8 mouse cellular contexts compared by ENCODE assay signal in genomic region chr16:11908461-11909014, GRCm38 (mm10). TPM values are rescaled to one million over a fixed set of nuclear protein-coding genes. Genes with fewer than 3 reads are reported as not detected.
DNase-seq lines count a peak whose midpoint lies in the region; ATAC-seq and TF ChIP-seq lines count a peak whose summit lies in the region.

No protein-coding gene starts in this region.

- peaks cover 13% of the 10 kb centered on the region for H3K4me1 ChIP-seq in heart, embryonic 13.5 days
- H3K4me1 ChIP-seq in ES-Bruce4 (ENCODE audit: control insufficient read depth, insufficient read depth, low read length) = no peaks in the 10 kb centered on the region
- H3K4me1 ChIP-seq in cortical plate, adult 2 months (ENCODE audit: control insufficient read depth, insufficient read depth, low read length) = peaks cover 4% of the 10 kb centered on the region; the same call in 1 of the 2 replicates
- H3K4me1 ChIP-seq in hindbrain, embryonic 15.5 days (replicated peaks) = peaks cover 13% of the 10 kb centered on the region
- peaks cover 54% of the 10 kb centered on the region for H3K4me1 ChIP-seq in megakaryocyte, embryonic 14.5 days

- H3K27me3 ChIP-seq in heart, embryonic 13.5 days (replicated peaks) = 0 out of 2 replicates have a peak, but pooled peaks cover 4% of the 10 kb centered on the region
- H3K27me3 ChIP-seq in ES-Bruce4 (ENCODE audit: control insufficient read depth, insufficient read depth, low read length, poor library complexity, severe bottlenecking) = no peaks in the 10 kb centered on the region
- H3K27me3 ChIP-seq in hindbrain, embryonic 15.5 days = no peaks in the 10 kb centered on the region
- peaks cover 3% of the 10 kb centered on the region for H3K27me3 ChIP-seq in megakaryocyte, embryonic 14.5 days (replicated peaks)

- H3K4me2 ChIP-seq in heart, embryonic 13.5 days = peak overlapping the region; percentile 77
- peak overlapping the region; percentile 65 for H3K4me2 ChIP-seq in hindbrain, embryonic 15.5 days

- peak overlapping the region; percentile 70 for H3K4me3 ChIP-seq in heart, embryonic 13.5 days
- H3K4me3 ChIP-seq in ES-Bruce4 (ENCODE audit: low read depth, low read length) = peak overlapping the region; percentile 70
- peak overlapping the region; percentile 54 for H3K4me3 ChIP-seq in cortical plate, adult 2 months (ENCODE audit: insufficient read depth, low read length)
- peak overlapping the region; percentile 46 for H3K4me3 ChIP-seq in hindbrain, embryonic 15.5 days
- H3K4me3 ChIP-seq in megakaryocyte, embryonic 14.5 days (replicated peaks) = peak overlapping the region; percentile 96

- peak overlapping the region; percentile 90 for H3K27ac ChIP-seq in heart, embryonic 13.5 days (replicated peaks)
- H3K27ac ChIP-seq in ES-Bruce4 (ENCODE audit: insufficient read depth, low read length) = 0 out of 2 replicates have a peak overlapping the region, but pooled peaks have one; percentile 2
- peak overlapping the region; percentile 93 for H3K27ac ChIP-seq in cortical plate, adult 2 months (ENCODE audit: insufficient read depth, low read length)
- peak overlapping the region; percentile 81 for H3K27ac ChIP-seq in hindbrain, embryonic 15.5 days (replicated peaks)

- ATAC-seq in heart, embryonic 13.5 days (ENCODE audit: extremely low read depth, insufficient number of reproducible peaks, low FRiP score, low TSS enrichment) = peak; percentile 19; the same call in 1 of the 2 replicates
- ATAC-seq in hindbrain, embryonic 15.5 days (ENCODE audit: low FRiP score, low read depth) = peak; percentile 65

- no peak for TF ChIP-seq EP300 in ES-Bruce4 (IDR thresholded peaks at IDR 0.05; ENCODE audit: insufficient read depth, low read depth, low read length)

- no peak for TF ChIP-seq POLR2A in ES-Bruce4 (IDR thresholded peaks at IDR 0.05; ENCODE audit: insufficient read depth, low read length)
- TF ChIP-seq POLR2A in cortical plate, adult 2 months (IDR thresholded peaks at IDR 0.05; ENCODE audit: extremely low read depth, insufficient read depth, low read length) = no peak

- no peak for TF ChIP-seq CTCF in ES-Bruce4 (IDR thresholded peaks at IDR 0.05; ENCODE audit: low read depth, low read length)
- no peak for TF ChIP-seq CTCF in cortical plate, adult 2 months (IDR thresholded peaks at IDR 0.05; ENCODE audit: extremely low read depth, insufficient read depth, low read length)

- WGBS in heart, embryonic 13.5 days = 18% methylated on average over 11 of the region's 11 CpGs
- 21% methylated on average over 11 of the region's 11 CpGs for whole genome bisulfite sequencing in hindbrain, embryonic 15.5 days

- H3K36me3 ChIP-seq in heart, embryonic 13.5 days = no peaks in the 10 kb centered on the region
- H3K36me3 ChIP-seq in ES-Bruce4 (ENCODE audit: control insufficient read depth, insufficient read depth, low read length, poor library complexity, severe bottlenecking) = no peaks in the 10 kb centered on the region
- H3K36me3 ChIP-seq in hindbrain, embryonic 15.5 days = no peaks in the 10 kb centered on the region
- H3K36me3 ChIP-seq in megakaryocyte, embryonic 14.5 days (replicated peaks; ENCODE audit: low read length) = peaks cover 35% of the 10 kb centered on the region

- peak overlapping the region; percentile 87 for H3K9ac ChIP-seq in heart, embryonic 13.5 days
- H3K9ac ChIP-seq in ES-Bruce4 (ENCODE audit: low read depth, poor library complexity, severe bottlenecking) = peak overlapping the region; percentile 52
- H3K9ac ChIP-seq in hindbrain, embryonic 15.5 days = peak overlapping the region; percentile 51

- no peaks in the 10 kb centered on the region for H3K9me3 ChIP-seq in heart, embryonic 13.5 days
- no peaks in the 10 kb centered on the region for H3K9me3 ChIP-seq in ES-Bruce4 (replicated peaks; ENCODE audit: control insufficient read depth, insufficient read depth, low read length, poor library complexity, severe bottlenecking)
- no peaks in the 10 kb centered on the region for H3K9me3 ChIP-seq in hindbrain, embryonic 15.5 days
- no peaks in the 10 kb centered on the region for H3K9me3 ChIP-seq in megakaryocyte, embryonic 14.5 days

- DNase-seq in heart, adult 18-20 months = no peak
- no peak for DNase-seq in layer of hippocampus, adult 9-10 months (ENCODE audit: low spot score)
- no peak for DNase-seq in adrenal gland, postnatal 14 days

RNA-seq across cellular contexts. Expression of gene Cpped1, which starts 0.7 kb away (rescaled TPM):
- polyA plus RNA-seq in heart, embryonic 13.5 days (2015; fragmentation: Nextera tagmentation; extraction: Ambion mirVana) = 29.1 and 31.0 TPM in 2 replicates
- 10 to 100 TPM; 56.1 to 60.9 TPM for total RNA-seq in heart, adult 18-20 months (2021)
- polyA plus RNA-seq in ES-Bruce4 (2011; ENCODE audit: insufficient read depth, insufficient read length, low read depth, missing spikeins) = 36.3 and 37.7 TPM in 2 replicates
- polyA plus RNA-seq in cortical plate, adult 2 months (2012; rRNA removed) = 24.7 and 25.6 TPM in 2 replicates
- 13.8 and 16.6 TPM in 2 replicates for polyA plus RNA-seq in hindbrain, embryonic 15.5 days (2015; fragmentation: Nextera tagmentation; extraction: Ambion mirVana)
- polyA plus RNA-seq in megakaryocyte, embryonic 14.5 days (2012; ENCODE audit: insufficient read depth, low replicate concordance) = 5.1 and 11.2 TPM in 2 replicates
- total RNA-seq in adrenal gland, postnatal 14 days (2021) = 40.0 and 43.1 TPM in 2 replicates

Comparison
In these comparisons a context has a peak if more than half of its experiments do, and no peak if none do; other contexts are left out.
1. H3K27ac ChIP-seq: peak in every context shown above with its lines; median percentile 93 in cortical plate, adult 2 months; 90 in heart, embryonic 13.5 days; 81 in hindbrain, embryonic 15.5 days; 2 in ES-Bruce4.
2. H3K4me3 ChIP-seq: peak in every context shown above with its lines; median percentile 96 in megakaryocyte, embryonic 14.5 days; 70 in heart, embryonic 13.5 days; 70 in ES-Bruce4; 54 in cortical plate, adult 2 months; 46 in hindbrain, embryonic 15.5 days.